Mouse (Mus musculus): Measurements from ENCODE around the gene Clstn3.
A peak's percentile ranks its signal among the peaks of the same experiment; 100 is the strongest.

The Clstn3 gene

GRCm38 (mm10) chr6:124448186-124448852 lies 16.3 kb downstream of the Clstn3 start:
- DNase-seq: no peak

GRCm38 (mm10) chr6:124447356-124447755 lies 17.2 kb downstream of the Clstn3 start:
- DNase-seq: no peak

GRCm38 (mm10) chr6:124446459-124446858 lies 18.1 kb downstream of the Clstn3 start:
- no peak for DNase-seq

DNA sequence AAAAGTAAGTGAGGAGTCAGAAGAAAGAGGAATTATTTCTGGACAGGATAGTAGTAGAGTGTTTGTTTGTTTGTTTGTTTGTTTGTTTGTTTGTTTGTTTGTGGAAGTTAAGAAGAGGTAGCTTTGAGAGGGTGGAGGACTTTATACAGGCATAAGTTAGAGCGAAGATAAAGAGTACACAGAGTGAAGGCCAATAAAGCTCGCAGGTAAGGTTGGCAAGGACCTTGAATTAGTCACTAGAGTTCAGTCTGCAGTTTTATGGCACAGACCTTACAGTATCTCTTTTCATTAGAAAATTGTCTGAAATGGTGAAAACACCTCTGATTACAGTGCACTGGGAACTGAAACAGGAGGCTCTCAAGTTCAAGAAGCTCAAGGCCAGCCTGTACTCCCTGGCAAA lies 18.6 kb downstream of the Clstn3 start:
- DNase-seq: no peak

- DNase-seq: no peak
These were observed 21.3 kb downstream of the Clstn3 start for GRCm38 (mm10) chr6:124443338-124443737.

GRCm38 (mm10) chr6:124436245-124436644 lies 28.3 kb downstream of the Clstn3 start:
- no peak for DNase-seq

GRCm38 (mm10) chr6:124435173-124435572 lies 29.4 kb downstream of the Clstn3 start:
- DNase-seq: no peak

GRCm38 (mm10) chr6:124433688-124434324 lies 30.8 kb downstream of the Clstn3 start:
- DNase-seq: no peak

DNA sequence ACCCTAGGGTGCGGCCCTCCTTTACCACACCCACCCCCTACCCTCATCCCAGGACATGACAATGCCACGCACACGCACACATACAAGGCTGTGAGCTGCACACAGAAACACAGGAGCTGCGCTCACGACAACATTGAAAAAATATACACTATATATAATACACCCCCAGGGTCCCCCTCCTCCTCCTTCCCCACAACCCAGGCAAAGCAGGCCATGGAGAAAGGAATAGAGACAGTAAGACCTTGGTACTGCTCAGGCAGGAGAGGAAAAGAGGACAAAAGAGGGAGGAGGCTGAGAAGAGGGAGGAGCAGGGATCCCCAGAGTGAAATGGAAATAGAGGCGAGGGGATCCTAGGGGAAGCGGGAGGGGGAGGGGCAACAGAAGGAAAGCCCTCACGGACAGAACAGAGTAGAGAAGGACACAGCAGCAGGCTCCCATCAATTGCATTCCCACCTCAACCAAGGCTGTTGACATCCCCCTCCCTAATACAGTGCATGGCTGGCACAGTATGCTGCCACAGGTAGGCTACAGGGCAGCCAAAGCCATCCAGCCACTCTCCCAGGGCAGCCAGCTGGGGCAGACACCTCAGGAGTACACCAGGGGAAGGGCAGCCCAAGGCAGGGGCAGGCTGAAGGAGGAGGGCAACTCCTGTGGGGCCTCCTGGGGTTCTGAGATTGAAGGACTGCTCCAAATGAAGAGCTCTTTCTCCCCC lies 33.7 kb downstream of the Clstn3 start:
- DNase-seq: no peak

DNA sequence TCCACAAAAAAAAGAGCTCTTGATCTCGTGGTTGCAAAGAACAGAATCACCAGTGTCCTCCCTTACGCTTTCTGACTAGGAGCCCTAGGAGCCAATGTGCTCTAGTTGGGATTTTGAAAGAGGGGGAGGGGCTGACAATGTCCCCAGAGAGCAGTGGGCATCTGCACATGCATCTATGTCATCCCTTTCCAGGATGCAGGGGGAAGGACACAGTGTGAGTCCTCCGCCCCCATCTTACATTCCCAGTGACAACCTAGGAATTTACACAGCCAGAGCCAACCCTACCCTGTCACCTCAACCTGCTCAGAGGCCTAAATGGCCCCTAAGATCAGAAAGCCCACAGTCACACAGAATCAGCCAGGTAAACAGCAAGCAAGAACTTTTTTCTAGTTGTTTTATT lies 34.2 kb downstream of the Clstn3 start:
- no peak for DNase-seq

GRCm38 (mm10) chr6:124427791-124428576 lies 36.6 kb downstream of the Clstn3 start:
- DNase-seq: no peak

DNA sequence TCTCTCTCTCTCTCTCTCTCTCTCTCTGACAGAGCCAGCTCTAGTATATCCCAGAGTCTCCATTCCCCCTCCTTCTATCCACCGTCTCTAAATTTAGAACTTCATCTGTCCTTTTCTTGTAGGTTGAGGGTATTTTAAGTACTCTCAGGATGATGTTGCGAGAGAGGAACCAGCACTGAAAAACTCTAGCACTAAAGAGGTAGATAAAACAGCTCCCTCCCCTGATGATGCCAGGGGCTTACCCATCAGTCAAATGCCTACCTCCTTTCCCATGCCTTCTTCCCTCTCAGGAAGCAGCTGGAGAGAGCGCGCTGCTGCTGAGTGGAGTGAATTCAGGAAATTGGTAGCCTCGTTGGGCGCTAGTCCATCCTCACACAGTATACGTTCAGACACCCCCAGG lies 37.3 kb downstream of the Clstn3 start:
- DNase-seq: no peak

DNA sequence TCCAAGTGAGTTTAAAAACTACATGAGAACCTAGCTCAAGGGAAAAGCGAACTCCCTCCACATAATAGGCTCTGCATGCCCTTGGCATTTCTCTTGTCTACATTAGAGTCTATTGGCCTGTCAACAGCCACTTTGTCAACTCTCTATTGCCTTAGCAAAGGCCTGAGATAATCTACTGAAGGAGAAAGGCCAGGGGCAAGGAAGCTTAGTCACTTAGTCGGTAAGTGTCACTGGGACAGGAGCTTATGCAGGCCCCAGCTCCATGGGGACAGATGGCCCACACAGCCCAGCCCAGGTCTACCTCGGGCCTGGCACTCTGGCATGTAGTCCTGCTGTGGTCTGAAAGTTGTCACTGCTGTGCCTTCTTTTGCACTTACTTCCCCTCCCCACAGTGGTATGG lies 38.0 kb downstream of the Clstn3 start:
- DNase-seq: no peak

GRCm38 (mm10) chr6:124425523-124425922 lies 39.1 kb downstream of the Clstn3 start:
- no peak for DNase-seq

DNA sequence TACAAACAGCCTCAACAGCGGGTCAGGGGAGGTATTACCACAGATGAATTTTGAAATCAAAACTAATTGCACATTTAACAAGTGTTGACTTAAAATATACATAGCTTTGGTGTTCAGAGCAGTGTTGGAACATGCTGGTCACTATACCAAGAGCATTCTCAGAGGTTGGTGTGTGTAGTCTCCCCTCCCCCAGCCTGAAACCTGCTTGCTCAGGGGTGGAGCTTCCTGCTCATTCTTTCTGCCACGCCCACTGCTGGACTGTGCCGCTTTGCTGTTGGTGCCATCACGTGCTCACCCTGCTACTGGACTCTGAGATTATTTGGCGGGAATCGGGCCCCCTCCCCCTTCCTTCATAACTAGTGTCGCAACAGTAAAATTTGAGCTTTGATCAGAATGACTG lies 39.6 kb downstream of the Clstn3 start:
- peak; percentile 65 to 75 for DNase-seq

DNA sequence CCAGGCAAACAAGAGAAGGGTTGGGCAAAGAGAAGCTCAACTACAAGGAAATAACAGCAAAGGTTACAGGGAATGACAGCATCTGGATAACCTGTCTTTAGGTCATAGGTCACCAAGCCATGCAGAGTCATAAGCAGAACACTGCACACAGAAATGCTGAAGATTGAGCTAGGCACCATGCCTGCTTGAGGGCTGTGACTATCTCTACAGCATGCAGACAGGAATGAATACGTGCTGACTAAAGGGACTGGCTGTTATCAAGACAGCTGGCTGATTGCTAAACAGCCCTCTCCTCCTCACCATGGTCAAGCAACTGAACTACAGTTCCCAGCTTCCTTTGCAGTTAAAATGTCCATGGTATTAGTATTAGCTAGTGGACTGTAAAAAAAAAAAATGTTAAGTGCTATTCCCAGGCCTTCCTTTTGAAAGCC lies 40.5 kb downstream of the Clstn3 start:
- DNase-seq: no peak

DNA sequence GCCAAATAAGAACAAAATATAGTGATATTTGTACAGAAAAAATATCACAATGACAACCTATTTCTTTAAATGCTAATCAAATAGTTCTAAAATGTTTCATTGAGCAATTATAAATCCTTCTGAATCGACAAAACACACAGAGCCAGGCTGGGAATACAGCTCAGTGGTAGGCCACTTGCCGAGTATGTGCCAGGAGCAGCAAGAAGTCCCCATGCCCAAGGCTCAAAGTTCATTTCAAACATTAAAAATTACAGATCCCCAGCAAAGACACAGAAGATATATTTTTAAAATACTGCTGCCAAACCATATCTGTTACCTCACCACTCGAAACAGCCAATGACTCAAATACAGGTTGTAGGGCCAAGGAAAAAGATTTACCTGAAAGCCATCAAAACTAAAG lies 45.9 kb downstream of the Clstn3 start:
- DNase-seq: no peak

- DNase-seq: peak; percentile 85 to 89
These were observed 49.1 kb downstream of the Clstn3 start for GRCm38 (mm10) chr6:124415347-124416088.

DNA sequence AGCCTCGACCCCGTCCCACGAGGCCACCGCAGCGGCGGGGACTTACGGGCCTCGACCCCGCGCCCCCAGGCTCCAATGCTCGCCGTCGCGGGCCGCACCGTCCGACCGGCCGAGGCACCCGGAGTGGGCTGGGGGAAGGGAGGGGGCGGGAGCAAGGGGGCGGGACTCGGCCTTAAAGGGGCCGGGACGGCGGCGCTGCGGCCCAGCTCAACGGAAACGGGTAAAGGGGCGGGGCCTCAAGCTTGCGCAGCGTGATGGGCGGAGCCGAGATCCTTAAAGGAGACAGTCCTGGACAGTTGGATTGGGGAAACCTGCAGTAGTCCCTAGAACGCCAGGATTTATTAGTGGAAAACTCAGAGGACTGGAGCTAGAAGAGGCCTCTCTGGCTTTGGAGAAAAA lies 49.7 kb downstream of the Clstn3 start, which contains the start of gene Pex5:
Gene Pex5 (minus strand): TSS at position 141 of the 399 bp plus-strand sequence.
- peak; percentile 97 to 98 for DNase-seq

DNA sequence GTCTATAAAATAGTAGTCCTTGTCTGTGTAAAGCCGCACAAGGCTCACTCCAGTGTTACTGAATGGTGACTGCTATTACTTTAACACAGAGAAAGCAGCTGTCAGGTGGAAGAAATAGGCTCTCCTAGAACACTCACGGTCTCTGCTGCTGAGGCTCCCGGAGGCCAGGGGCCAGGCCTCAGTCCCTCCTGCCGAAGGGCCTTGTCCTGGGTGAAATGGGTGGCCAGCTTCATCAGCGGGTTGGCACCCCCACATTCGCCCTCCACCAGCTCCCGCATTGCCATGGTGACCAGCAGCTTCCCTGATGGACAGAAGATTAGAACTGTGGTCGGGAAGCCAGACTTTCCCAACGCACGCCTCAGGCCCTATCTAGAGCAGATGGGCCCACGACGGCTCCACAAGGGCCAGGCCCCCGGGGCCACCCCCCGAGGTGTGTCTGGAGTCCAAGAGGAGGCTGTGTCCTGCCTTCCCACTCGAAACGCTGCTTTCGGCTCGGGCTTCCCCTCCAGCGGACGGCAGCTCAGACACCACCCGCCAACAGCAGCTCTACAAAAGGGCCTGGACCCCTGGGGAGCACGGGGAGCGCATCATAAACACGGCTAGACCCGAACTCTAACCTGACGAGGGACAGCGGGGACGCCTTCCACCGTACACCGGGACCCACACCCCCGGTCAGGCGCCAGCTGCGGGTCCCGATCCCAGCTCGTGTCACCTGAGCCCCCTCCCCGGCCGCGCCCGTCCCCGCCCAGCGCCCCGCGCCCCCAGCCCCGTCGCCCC lies 50.3 kb downstream of the Clstn3 start:
- peak; percentile 30 to 45 for DNase-seq

- no peak for DNase-seq
These were observed 50.8 kb downstream of the Clstn3 start for GRCm38 (mm10) chr6:124413770-124414149.

DNA sequence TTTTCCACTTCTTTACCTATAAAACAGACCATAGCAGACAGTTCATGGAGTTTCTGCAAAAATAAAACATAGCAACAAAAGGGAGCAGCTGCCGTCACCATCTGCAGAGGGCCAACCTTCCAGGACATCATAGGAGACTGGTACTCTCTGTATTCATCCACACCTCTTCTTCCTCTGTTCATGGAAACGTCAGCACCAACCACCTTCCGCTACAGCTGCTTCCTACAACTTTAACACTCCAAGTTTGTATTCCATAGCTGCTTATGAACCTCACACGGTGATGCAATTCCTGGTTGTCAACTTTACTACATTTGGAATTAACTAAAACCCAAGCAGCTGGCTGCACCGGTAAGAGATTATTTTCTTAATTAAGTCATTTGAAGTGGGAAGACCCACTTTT lies 56.2 kb downstream of the Clstn3 start:
- no peak for DNase-seq
